Mouse (Mus musculus) testis, adult 2 months (tissue): Measurements from ENCODE around the gene Gm42372.

ENCODE experiments used
- CTCF ChIP-seq: fragments of 200-500 bp; IDR thresholded peaks from 2 replicates; pipeline ENCODE4 v1.5.1; 2012; ENCODE audit warnings: low read depth, mild to moderate bottlenecking, inconsistent platforms, low read length, moderate library complexity; ENCODE audit not compliant: control insufficient read depth, insufficient read depth, insufficient replicate concordance
- POLR2A ChIP-seq: fragments of 200-500 bp; IDR thresholded peaks from 2 replicates; pipeline ENCODE4 v1.6.1; 2012; ENCODE audit warnings: low read depth, mild to moderate bottlenecking, inconsistent platforms, low read length, moderate library complexity; ENCODE audit not compliant: control insufficient read depth

GRCm38 (mm10) chr7:16949908-16950841, 32.7 kb upstream of the Gm42372 start:
- TF ChIP-seq CTCF (peak; percentile 71; the same call in 1 of the 2 replicates), POLR2A (peak; percentile 90)
